ENCODE assay signal across 8 mouse cellular contexts in genomic region chr3:96575272-96575984, GRCm38 (mm10). TPM values are rescaled to one million over a fixed set of nuclear protein-coding genes. Genes with fewer than 3 reads are reported as not detected.
DNase-seq lines count a peak whose midpoint lies in the region; ATAC-seq lines count a peak whose summit lies in the region.

No protein-coding gene starts in this region.

- WGBS in heart, embryonic 12.5 days = 79% methylated on average over 8 of the region's 8 CpGs

- no peak overlapping the region for H3K9ac ChIP-seq in heart, embryonic 12.5 days

- no peak for ATAC-seq in heart, embryonic 12.5 days (ENCODE audit: insufficient number of reproducible peaks, low FRiP score)

- H3K27me3 ChIP-seq in heart, embryonic 12.5 days (replicated peaks) = no peaks in the 10 kb centered on the region

- peak; percentile 8 for DNase-seq in thymus, postnatal 4 days
- no peak for DNase-seq in thymus, postnatal 25 days
- peak; percentile 63 for DNase-seq in kidney, postnatal 14 days
- no peak for DNase-seq in natural killer cell, adult 2 months (ENCODE audit: low spot score in 2 of 2)
- no peak for DNase-seq in left cerebral cortex, postnatal 25 days (ENCODE audit: low spot score in 2 of 2)
- no peak for DNase-seq in cerebellum, postnatal 14 days
- no peak for DNase-seq in left cerebral cortex, adult 8-10 months (ENCODE audit: low spot score in 2 of 2)

- intact Hi-C loops in left cerebral cortex, postnatal 25 days (cut with DNase I) = loop anchor here (2.0 kb wide), 1 partner anchor 19 kb away; the partner anchor contains the start of gene Txnip

- peak overlapping the region; percentile 60 for H3K4me2 ChIP-seq in heart, embryonic 12.5 days

- H3K9me3 ChIP-seq in heart, embryonic 12.5 days (replicated peaks) = no peaks in the 10 kb centered on the region

- no peaks in the 10 kb centered on the region for H3K36me3 ChIP-seq in heart, embryonic 12.5 days

- peaks cover 71% of the 10 kb centered on the region for H3K4me1 ChIP-seq in heart, embryonic 12.5 days (replicated peaks)

- H3K27ac ChIP-seq in heart, embryonic 12.5 days (ENCODE audit: poor library complexity, severe bottlenecking) = peak overlapping the region; percentile 98

- H3K4me3 ChIP-seq in heart, embryonic 12.5 days = no peak overlapping the region

RNA-seq across cellular contexts. Expression of gene Gm16253, which starts 1.4 kb away (rescaled TPM):
- polyA plus RNA-seq in heart, embryonic 12.5 days (2016; fragmentation: Nextera tagmentation; extraction: Ambion mirVana) = 1.6 and 2.4 TPM in 2 replicates
- not detected for total RNA-seq in left cerebral cortex, postnatal 25 days (2021)
- total RNA-seq in left cerebral cortex, adult 8-10 months (2022) = not detected

RNA-seq across cellular contexts. Expression of gene Txnip, which starts 17.7 kb away (rescaled TPM):
- polyA plus RNA-seq in heart, embryonic 12.5 days (2016; fragmentation: Nextera tagmentation; extraction: Ambion mirVana) = 144 and 150 TPM in 2 replicates
- 10 to 100 TPM; 18.3 to 18.5 TPM for total RNA-seq in left cerebral cortex, postnatal 25 days (2021)
- total RNA-seq in left cerebral cortex, adult 8-10 months (2022) = 10 to 100 TPM; 21.7 to 37.3 (median 26.8) TPM

RNA-seq across cellular contexts. Expression of gene Polr3gl, which starts 18.6 kb away (rescaled TPM):
- polyA plus RNA-seq in heart, embryonic 12.5 days (2016; fragmentation: Nextera tagmentation; extraction: Ambion mirVana) = 39.2 and 39.3 TPM in 2 replicates
- 10 to 100 TPM; 20.7 to 21.2 TPM for total RNA-seq in left cerebral cortex, postnatal 25 days (2021)
- total RNA-seq in left cerebral cortex, adult 8-10 months (2022) = 10 to 100 TPM; 22.8 to 26.6 (median 24.3) TPM

RNA-seq across cellular contexts. Expression of gene Ankrd34a, which starts 21.0 kb away (rescaled TPM):
- 9.2 and 9.5 TPM in 2 replicates for polyA plus RNA-seq in heart, embryonic 12.5 days (2016; fragmentation: Nextera tagmentation; extraction: Ambion mirVana)
- total RNA-seq in left cerebral cortex, postnatal 25 days (2021) = 10 to 100 TPM; 73.5 to 74.2 TPM
- 10 to 100 TPM; 60.4 to 65.0 (median 61.0) TPM for total RNA-seq in left cerebral cortex, adult 8-10 months (2022)

RNA-seq across cellular contexts. Expression of gene Lix1l, which starts 25.5 kb away (rescaled TPM):
- 5.1 and 5.2 TPM in 2 replicates for polyA plus RNA-seq in heart, embryonic 12.5 days (2016; fragmentation: Nextera tagmentation; extraction: Ambion mirVana)
- 10 to 100 TPM; 18.6 to 20.5 TPM for total RNA-seq in left cerebral cortex, postnatal 25 days (2021)
- 10 to 100 TPM; 20.3 to 22.9 (median 21.9) TPM for total RNA-seq in left cerebral cortex, adult 8-10 months (2022)

Comparison
In these comparisons a context has a peak if more than half of its experiments do, and no peak if none do; other contexts are left out.
1. DNase-seq: peak in thymus, postnatal 4 days (single experiment) and kidney, postnatal 14 days (single experiment); none in thymus, postnatal 25 days (single experiment), natural killer cell, adult 2 months (0 of 2), left cerebral cortex, postnatal 25 days (0 of 2), cerebellum, postnatal 14 days (0 of 2) and left cerebral cortex, adult 8-10 months (0 of 2).